Mouse (Mus musculus): Measurements from ENCODE around the gene Alg6. TPM values are rescaled to one million over a fixed set of nuclear protein-coding genes. Genes with fewer than 3 reads are reported as not detected.

Gene Alg6
- 27.6 and 33.3 TPM in 2 replicates for polyA plus RNA-seq (2014; fragmentation: Nextera tagmentation; extraction: Ambion mirVana)

DNA sequence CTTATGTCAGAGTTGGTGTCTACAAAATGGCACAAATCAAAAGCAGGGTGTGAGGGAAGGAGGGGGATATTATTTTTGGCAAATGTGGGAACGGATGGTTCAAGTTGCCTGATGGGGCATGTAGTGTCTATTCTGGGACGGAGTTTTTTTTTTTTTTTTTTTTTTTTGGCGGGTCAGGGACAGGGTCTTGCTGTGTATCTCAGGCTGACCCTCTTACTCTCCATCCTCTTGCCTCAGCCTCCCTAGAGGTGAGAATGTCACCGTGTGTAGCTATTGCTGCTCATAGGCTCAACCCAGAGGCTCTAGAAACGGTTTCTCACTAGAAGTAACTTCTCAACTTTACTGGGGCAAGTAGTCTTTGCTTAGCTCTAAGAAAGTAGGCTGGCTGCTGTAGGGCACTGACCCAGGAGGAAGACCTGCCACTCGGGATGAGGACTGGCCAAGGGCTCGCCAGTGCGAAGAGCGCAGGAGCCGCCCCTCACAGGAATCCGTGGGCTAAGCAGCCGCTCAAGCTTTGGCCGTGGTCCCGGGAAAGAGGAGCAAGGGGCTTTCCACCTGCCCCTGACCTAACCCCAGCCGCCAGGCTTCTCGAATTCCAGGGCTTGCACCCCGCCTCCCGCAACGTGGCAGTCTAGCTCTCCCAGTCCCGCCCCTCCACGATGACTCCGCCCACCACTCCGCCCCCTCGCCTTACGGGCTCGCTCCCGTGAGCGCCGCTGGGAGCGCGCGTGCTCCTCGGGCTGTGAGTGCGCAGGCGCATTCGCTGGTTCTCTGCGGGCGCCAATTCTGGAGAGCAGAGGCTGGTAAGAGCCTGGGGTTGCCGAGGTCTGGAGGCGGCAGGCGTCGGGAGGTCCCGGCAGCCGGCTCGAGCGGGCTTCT lies at the start of gene Alg6:
Alg6 (plus strand) TSS at position 761 of the 879 bp plus-strand sequence.
- Histone ChIP-seq H3K27me3 (replicated peaks; ENCODE audit: control insufficient read depth, insufficient read depth, low read length) (no peaks in the 10 kb centered on the region), H3K4me2 (peak within 1 kb of the TSS; percentile 91), H3K9ac (ENCODE audit: low read depth, low read length) (peak within 1 kb of the TSS; percentile 95), H3K4me3 (ENCODE audit: low read depth, low read length) (peak within 1 kb of the TSS; percentile 83), H3K27ac (ENCODE audit: low read depth, low read length) (peak within 1 kb of the TSS; percentile 57), H3K9me3 (ENCODE audit: control insufficient read depth, low read length) (no peaks in the 10 kb centered on the region), H3K36me3 (ENCODE audit: control insufficient read depth, insufficient read depth, low read length) (no peaks in the 10 kb centered on the region), H3K4me1 (replicated peaks; ENCODE audit: control insufficient read depth, insufficient read depth, low read length) (0 out of 2 replicates have a peak, but pooled peaks cover 5% of the 10 kb centered on the region)
- ATAC-seq (replicated peaks; ENCODE audit: low FRiP score) (peak; percentile 90), DNase-seq (ENCODE audit: low spot score) (peak; percentile 97)
- WGBS: 3% methylated on average over 46 of the region's 46 CpGs

DNA sequence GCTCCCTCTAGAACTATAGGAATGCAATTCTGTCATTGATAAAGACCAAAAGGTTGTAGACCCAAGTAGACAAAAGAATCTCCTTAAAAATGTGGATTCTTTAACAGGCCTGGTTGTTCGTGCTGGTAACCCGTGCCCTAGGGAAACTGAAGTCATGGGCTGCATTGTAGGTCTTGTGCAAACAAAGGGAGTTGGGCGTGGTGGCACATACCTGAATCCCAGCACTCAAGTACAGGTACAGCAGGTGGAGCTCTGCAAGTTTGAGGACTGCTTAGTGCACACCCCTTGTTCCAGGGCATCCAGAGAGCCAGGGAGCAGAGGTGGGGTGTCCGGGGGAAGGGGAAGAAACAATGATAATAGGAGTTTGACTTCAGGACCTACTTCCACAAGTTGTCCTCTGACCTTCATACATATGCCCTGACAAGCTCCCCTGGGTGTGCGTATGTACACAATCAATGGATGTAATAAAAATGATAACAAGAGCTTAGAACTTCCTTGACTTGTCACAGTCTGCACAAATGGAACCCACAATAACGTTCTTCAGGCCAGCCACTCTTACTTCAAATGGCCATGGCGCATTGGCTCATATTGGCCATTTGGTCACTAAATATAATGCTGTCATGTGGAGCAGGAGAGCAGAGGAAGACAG lies 45.1 kb upstream of the Alg6 start:
- Histone ChIP-seq H3K27ac (ENCODE audit: low read depth, low read length) (no peak overlapping the region), H3K9me3 (ENCODE audit: control insufficient read depth, low read length) (no peaks in the 10 kb centered on the region), H3K9ac (ENCODE audit: low read depth, low read length) (no peak overlapping the region), H3K27me3 (replicated peaks; ENCODE audit: control insufficient read depth, insufficient read depth, low read length) (no peaks in the 10 kb centered on the region), H3K36me3 (ENCODE audit: control insufficient read depth, insufficient read depth, low read length) (no peaks in the 10 kb centered on the region), H3K4me3 (ENCODE audit: low read depth, low read length) (no peak overlapping the region), H3K4me1 (replicated peaks; ENCODE audit: control insufficient read depth, insufficient read depth, low read length) (no peaks in the 10 kb centered on the region), H3K4me2 (no peak overlapping the region)
- ATAC-seq (replicated peaks; ENCODE audit: low FRiP score) (no peak), DNase-seq (ENCODE audit: low spot score) (no peak)
- WGBS: 79% methylated on average over 7 of the region's 7 CpGs

GRCm38 (mm10) chr4:99675191-99675590 lies 40.3 kb upstream of the Alg6 start:
- H3K9me3 ChIP-seq (ENCODE audit: control insufficient read depth, low read length): no peaks in the 10 kb centered on the region
- no peaks in the 10 kb centered on the region for H3K27me3 ChIP-seq (replicated peaks; ENCODE audit: control insufficient read depth, insufficient read depth, low read length)
- no peaks in the 10 kb centered on the region for H3K4me1 ChIP-seq (replicated peaks; ENCODE audit: control insufficient read depth, insufficient read depth, low read length)
- DNase-seq (ENCODE audit: low spot score) (no peak), ATAC-seq (replicated peaks; ENCODE audit: low FRiP score) (no peak)
- H3K27ac ChIP-seq (ENCODE audit: low read depth, low read length): no peak overlapping the region
- no peak overlapping the region for H3K4me3 ChIP-seq (ENCODE audit: low read depth, low read length)
- H3K36me3 ChIP-seq (ENCODE audit: control insufficient read depth, insufficient read depth, low read length): no peaks in the 10 kb centered on the region
- no peak overlapping the region for H3K4me2 ChIP-seq
- no peak overlapping the region for H3K9ac ChIP-seq (ENCODE audit: low read depth, low read length)

GRCm38 (mm10) chr4:99683941-99684340 lies 31.5 kb upstream of the Alg6 start:
- Histone ChIP-seq H3K9ac (ENCODE audit: low read depth, low read length) (no peak overlapping the region), H3K4me1 (replicated peaks; ENCODE audit: control insufficient read depth, insufficient read depth, low read length) (no peaks in the 10 kb centered on the region), H3K27ac (ENCODE audit: low read depth, low read length) (no peak overlapping the region), H3K4me2 (no peak overlapping the region), H3K9me3 (ENCODE audit: control insufficient read depth, low read length) (no peaks in the 10 kb centered on the region), H3K4me3 (ENCODE audit: low read depth, low read length) (no peak overlapping the region), H3K27me3 (replicated peaks; ENCODE audit: control insufficient read depth, insufficient read depth, low read length) (no peaks in the 10 kb centered on the region), H3K36me3 (ENCODE audit: control insufficient read depth, insufficient read depth, low read length) (no peaks in the 10 kb centered on the region)
- no peak for DNase-seq (ENCODE audit: low spot score)
- 77% methylated on average over 6 of the region's 6 CpGs for WGBS
- no peak for ATAC-seq (replicated peaks; ENCODE audit: low FRiP score)

DNA sequence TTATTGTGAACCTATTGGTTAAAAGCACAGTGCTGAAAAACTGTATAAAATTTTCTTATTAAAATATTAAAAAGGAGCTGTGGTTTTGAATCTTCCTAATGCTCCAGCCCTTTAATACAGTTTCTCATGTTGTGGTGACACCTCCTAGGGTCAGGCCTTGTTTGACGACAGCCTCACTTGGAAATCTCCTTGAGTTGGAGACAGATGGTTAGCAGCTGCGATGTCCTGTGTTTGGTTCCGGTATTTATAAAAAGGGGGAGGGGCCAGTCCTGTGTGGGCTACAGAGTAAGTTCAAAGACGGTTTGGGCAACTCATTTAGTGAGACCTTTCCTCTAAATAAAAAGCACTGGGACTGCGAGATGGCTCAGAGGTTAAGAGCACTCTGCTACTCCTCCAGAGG lies 29.2 kb upstream of the Alg6 start:
- no peaks in the 10 kb centered on the region for H3K4me1 ChIP-seq (replicated peaks; ENCODE audit: control insufficient read depth, insufficient read depth, low read length)
- no peak overlapping the region for H3K4me3 ChIP-seq (ENCODE audit: low read depth, low read length)
- H3K27me3 ChIP-seq (replicated peaks; ENCODE audit: control insufficient read depth, insufficient read depth, low read length): no peaks in the 10 kb centered on the region
- no peak for ATAC-seq (replicated peaks; ENCODE audit: low FRiP score)
- no peak overlapping the region for H3K27ac ChIP-seq (ENCODE audit: low read depth, low read length)
- 54% methylated on average over 5 of the region's 5 CpGs for WGBS
- H3K9ac ChIP-seq (ENCODE audit: low read depth, low read length): no peak overlapping the region
- DNase-seq (ENCODE audit: low spot score): no peak
- H3K36me3 ChIP-seq (ENCODE audit: control insufficient read depth, insufficient read depth, low read length): no peaks in the 10 kb centered on the region
- H3K4me2 ChIP-seq: no peak overlapping the region
- H3K9me3 ChIP-seq (ENCODE audit: control insufficient read depth, low read length): no peaks in the 10 kb centered on the region

DNA sequence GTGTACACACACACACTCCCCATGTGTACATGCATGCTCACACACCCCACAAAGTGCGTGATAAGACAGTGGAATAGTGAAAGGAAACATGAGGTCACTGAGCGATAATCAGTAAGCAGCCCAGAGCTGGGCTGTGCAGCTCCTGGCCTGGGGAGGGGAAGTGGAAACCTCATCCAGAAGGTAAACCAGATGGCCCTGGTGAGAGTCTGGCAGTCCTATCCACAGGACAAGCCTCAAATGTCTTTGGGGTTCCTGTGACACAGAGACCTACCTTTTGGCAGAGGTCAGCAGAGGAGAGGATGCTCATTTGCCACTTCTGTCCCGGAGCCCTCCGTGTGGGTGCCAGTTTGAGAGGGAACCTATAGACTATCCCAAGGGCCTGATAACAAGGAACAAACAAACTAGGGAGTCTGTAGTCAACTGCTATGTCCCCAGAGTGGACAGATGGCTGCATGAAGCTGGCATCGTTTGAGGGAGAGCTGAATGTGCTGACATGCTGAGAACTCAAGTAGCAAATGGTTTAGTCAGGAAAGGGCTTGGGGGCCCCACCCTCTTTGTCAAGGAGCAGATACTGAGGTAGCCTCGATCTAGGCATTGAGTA lies 2.8 kb upstream of the Alg6 start:
- DNase-seq (ENCODE audit: low spot score): no peak
- H3K4me2 ChIP-seq: no peak overlapping the region

GRCm38 (mm10) chr4:99713971-99714370 lies 1.5 kb upstream of the Alg6 start:
- ATAC-seq (replicated peaks; ENCODE audit: low FRiP score) (no peak), DNase-seq (ENCODE audit: low spot score) (no peak)
- WGBS: 65% methylated on average over 6 of the region's 6 CpGs
- no peak overlapping the region for H3K4me3 ChIP-seq (ENCODE audit: low read depth, low read length)
- H3K4me2 ChIP-seq: no peak overlapping the region
- no peaks in the 10 kb centered on the region for H3K36me3 ChIP-seq (ENCODE audit: control insufficient read depth, insufficient read depth, low read length)
- H3K9me3 ChIP-seq (ENCODE audit: control insufficient read depth, low read length): no peaks in the 10 kb centered on the region
- 0 out of 2 replicates have a peak, but pooled peaks cover 5% of the 10 kb centered on the region for H3K4me1 ChIP-seq (replicated peaks; ENCODE audit: control insufficient read depth, insufficient read depth, low read length)
- no peak overlapping the region for H3K27ac ChIP-seq (ENCODE audit: low read depth, low read length)
- no peaks in the 10 kb centered on the region for H3K27me3 ChIP-seq (replicated peaks; ENCODE audit: control insufficient read depth, insufficient read depth, low read length)
- H3K9ac ChIP-seq (ENCODE audit: low read depth, low read length): no peak overlapping the region

More for the DNA sequence above, 2.8 kb upstream of the Alg6 start:
- Histone ChIP-seq H3K27ac (ENCODE audit: low read depth, low read length) (no peak overlapping the region), H3K36me3 (ENCODE audit: control insufficient read depth, insufficient read depth, low read length) (no peaks in the 10 kb centered on the region), H3K4me3 (ENCODE audit: low read depth, low read length) (no peak overlapping the region), H3K9ac (ENCODE audit: low read depth, low read length) (no peak overlapping the region), H3K27me3 (replicated peaks; ENCODE audit: control insufficient read depth, insufficient read depth, low read length) (no peaks in the 10 kb centered on the region), H3K9me3 (ENCODE audit: control insufficient read depth, low read length) (no peaks in the 10 kb centered on the region), H3K4me1 (replicated peaks; ENCODE audit: control insufficient read depth, insufficient read depth, low read length) (0 out of 2 replicates have a peak, but pooled peaks cover 2% of the 10 kb centered on the region)
- ATAC-seq (replicated peaks; ENCODE audit: low FRiP score): no peak
- WGBS: 80% methylated on average over 6 of the region's 6 CpGs

- peak; percentile 66 for ATAC-seq (replicated peaks; ENCODE audit: low FRiP score)
- Histone ChIP-seq H3K27me3 (replicated peaks; ENCODE audit: control insufficient read depth, insufficient read depth, low read length) (no peaks in the 10 kb centered on the region), H3K4me2 (peak overlapping the region; percentile 91), H3K4me3 (ENCODE audit: low read depth, low read length) (peak overlapping the region; percentile 83), H3K9ac (ENCODE audit: low read depth, low read length) (peak overlapping the region; percentile 95), H3K36me3 (ENCODE audit: control insufficient read depth, insufficient read depth, low read length) (no peaks in the 10 kb centered on the region), H3K4me1 (replicated peaks; ENCODE audit: control insufficient read depth, insufficient read depth, low read length) (0 out of 2 replicates have a peak, but pooled peaks cover 5% of the 10 kb centered on the region), H3K27ac (ENCODE audit: low read depth, low read length) (peak overlapping the region; percentile 57), H3K9me3 (ENCODE audit: control insufficient read depth, low read length) (no peaks in the 10 kb centered on the region)
- WGBS: 16% methylated on average over 25 of the region's 25 CpGs
- DNase-seq (ENCODE audit: low spot score): no peak
These were observed 436 bp downstream of the Alg6 start for GRCm38 (mm10) chr4:99715783-99716416.
